Comparison of ENCODE assay signal across 8 mouse cellular contexts in genomic region chr14:67620854-67621476, GRCm38 (mm10).
DNase-seq lines count a peak whose midpoint lies in the region; ATAC-seq and TF ChIP-seq lines count a peak whose summit lies in the region.

No protein-coding gene starts in this region.

- H3K36me3 ChIP-seq in forebrain, embryonic 14.5 days (ENCODE audit: control insufficient read depth, insufficient read depth, low read length) = no peaks in the 10 kb centered on the region
- no peaks in the 10 kb centered on the region for H3K36me3 ChIP-seq in hindbrain, embryonic 16.5 days (ENCODE audit: control insufficient read depth, insufficient read depth, low read length)
- no peaks in the 10 kb centered on the region for H3K36me3 ChIP-seq in neural tube, embryonic 11.5 days (ENCODE audit: control insufficient read depth, insufficient read depth, low read length)

- peak; percentile 72 for TF ChIP-seq CTCF in gastrocnemius, adult 2 months (IDR thresholded peaks at IDR 0.05)

- H3K4me1 ChIP-seq in brown adipose tissue, adult 24 weeks (ENCODE audit: control insufficient read depth, insufficient read depth, insufficient read length, low read length) = peaks cover 8% of the 10 kb centered on the region
- no peaks in the 10 kb centered on the region for H3K4me1 ChIP-seq in forebrain, embryonic 14.5 days (ENCODE audit: control insufficient read depth, insufficient read depth, low read length)
- H3K4me1 ChIP-seq in hindbrain, embryonic 16.5 days (ENCODE audit: control insufficient read depth, insufficient read depth, low read depth, low read length) = no peaks in the 10 kb centered on the region
- H3K4me1 ChIP-seq in neural tube, embryonic 11.5 days (ENCODE audit: control insufficient read depth, insufficient read depth, low read length) = peaks cover 4% of the 10 kb centered on the region; the same call in 1 of the 2 replicates

- 14% methylated on average over 4 of the region's 4 CpGs for WGBS in forebrain, embryonic 14.5 days
- 44% methylated on average over 4 of the region's 4 CpGs for WGBS in hindbrain, embryonic 16.5 days
- 33% methylated on average over 4 of the region's 4 CpGs for WGBS in neural tube, embryonic 11.5 days

- H3K9ac ChIP-seq in forebrain, embryonic 14.5 days (ENCODE audit: low read length) = no peak overlapping the region
- H3K9ac ChIP-seq in hindbrain, embryonic 16.5 days (ENCODE audit: low read depth, low read length) = no peak overlapping the region
- no peak overlapping the region for H3K9ac ChIP-seq in neural tube, embryonic 11.5 days (ENCODE audit: low read length)

- H3K9me3 ChIP-seq in forebrain, embryonic 14.5 days (replicated peaks; ENCODE audit: control insufficient read depth, low read length) = no peaks in the 10 kb centered on the region
- H3K9me3 ChIP-seq in hindbrain, embryonic 16.5 days (ENCODE audit: control insufficient read depth, low read length) = no peaks in the 10 kb centered on the region
- H3K9me3 ChIP-seq in neural tube, embryonic 11.5 days (ENCODE audit: control insufficient read depth, low read length) = no peaks in the 10 kb centered on the region

- DNase-seq in gastrocnemius, adult 2 months = peak; percentile 40
- no peak for DNase-seq in gastrocnemius, postnatal 36 days
- peak; percentile 92 for DNase-seq in forebrain, embryonic 14.5 days (ENCODE audit: low spot score)
- DNase-seq in left cerebral cortex, adult 8-10 months (ENCODE audit: low spot score in 2 of 2) = peak; percentile 16 to 34
- DNase-seq in neural tube, embryonic 11.5 days (ENCODE audit: low spot score) = peak; percentile 52

- peaks cover 35% of the 10 kb centered on the region for H3K27me3 ChIP-seq in forebrain, embryonic 14.5 days (replicated peaks; ENCODE audit: control insufficient read depth, insufficient read depth, low read length)
- no peaks in the 10 kb centered on the region; the same call in 1 of the 2 replicates for H3K27me3 ChIP-seq in hindbrain, embryonic 16.5 days (replicated peaks; ENCODE audit: control insufficient read depth, insufficient read depth, low read length)
- H3K27me3 ChIP-seq in neural tube, embryonic 11.5 days (ENCODE audit: control insufficient read depth, insufficient read depth, low read length) = no peaks in the 10 kb centered on the region

- no peak overlapping the region for H3K4me2 ChIP-seq in forebrain, embryonic 14.5 days (ENCODE audit: low read length)
- no peak overlapping the region for H3K4me2 ChIP-seq in hindbrain, embryonic 16.5 days (ENCODE audit: low read length)
- no peak overlapping the region for H3K4me2 ChIP-seq in neural tube, embryonic 11.5 days (ENCODE audit: low read depth)

- no peak overlapping the region for H3K4me3 ChIP-seq in gastrocnemius, adult 2 months
- no peak overlapping the region for H3K4me3 ChIP-seq in brown adipose tissue, adult 24 weeks (ENCODE audit: insufficient read depth, low read depth, low read length)
- no peak overlapping the region for H3K4me3 ChIP-seq in forebrain, embryonic 14.5 days (ENCODE audit: low read depth, low read length)
- no peak overlapping the region for H3K4me3 ChIP-seq in hindbrain, embryonic 16.5 days (ENCODE audit: low read length)
- H3K4me3 ChIP-seq in neural tube, embryonic 11.5 days (ENCODE audit: low read depth, low read length) = no peak overlapping the region

- intact Hi-C loops in gastrocnemius, adult 2 months (cut with DNase I) = loop anchor here (1.0 kb wide), 1 partner anchor 410 kb away; no protein-coding TSS in a partner anchor
- intact Hi-C loops in gastrocnemius, postnatal 36 days (cut with DNase I) = loop anchor here (5.0 kb wide), 1 partner anchor 409 kb away; no protein-coding TSS in a partner anchor

- ATAC-seq in forebrain, embryonic 14.5 days = peak; percentile 93
- peak; percentile 82 for ATAC-seq in hindbrain, embryonic 16.5 days
- ATAC-seq in neural tube, embryonic 11.5 days (ENCODE audit: insufficient read depth, low FRiP score, low TSS enrichment) = no peak
- ATAC-seq in erythroid progenitor cell, adult 5-6 weeks (replicated peaks; ENCODE audit: low FRiP score, poor library complexity, severe bottlenecking) = no peak

- peak overlapping the region; percentile 7; the same call in 1 of the 2 replicates for H3K27ac ChIP-seq in gastrocnemius, adult 2 months
- 0 out of 2 replicates have a peak overlapping the region, but pooled peaks have one; percentile 9 for H3K27ac ChIP-seq in brown adipose tissue, adult 24 weeks (replicated peaks; ENCODE audit: low read depth, low read length)
- H3K27ac ChIP-seq in forebrain, embryonic 14.5 days (ENCODE audit: low read depth, low read length) = no peak overlapping the region
- H3K27ac ChIP-seq in hindbrain, embryonic 16.5 days (ENCODE audit: low read depth, low read length) = no peak overlapping the region
- H3K27ac ChIP-seq in neural tube, embryonic 11.5 days (ENCODE audit: low read depth, low read length) = no peak overlapping the region

Comparison
In these comparisons a context has a peak if more than half of its experiments do, and no peak if none do; other contexts are left out.
1. DNase-seq: peak in gastrocnemius, adult 2 months (single experiment), forebrain, embryonic 14.5 days (single experiment), left cerebral cortex, adult 8-10 months (2 of 2) and neural tube, embryonic 11.5 days (single experiment); none in gastrocnemius, postnatal 36 days (0 of 2).
2. H3K27ac ChIP-seq: peak in gastrocnemius, adult 2 months (single experiment) and brown adipose tissue, adult 24 weeks (single experiment); none in forebrain, embryonic 14.5 days (single experiment), hindbrain, embryonic 16.5 days (single experiment) and neural tube, embryonic 11.5 days (single experiment).
3. ATAC-seq: peak in forebrain, embryonic 14.5 days (single experiment) and hindbrain, embryonic 16.5 days (single experiment); none in neural tube, embryonic 11.5 days (single experiment) and erythroid progenitor cell, adult 5-6 weeks (single experiment).